Mouse (Mus musculus) layer of hippocampus, adult 2 months (tissue): Measurements from ENCODE around the gene Ccdc77. TPM values are rescaled to one million over a fixed set of nuclear protein-coding genes. Genes with fewer than 3 reads are reported as not detected.

Experiments used
- DNase-seq, 2 experiments: peaks; one replicate each; pipeline ENCODE4 v3.0.0; 2022; ENCODE audit warnings: low spot score in 2 of 2
- H3K27ac ChIP-seq: fragments of 200-600 bp; 2 replicates; pipeline ENCODE4 v1.8.1; 2022
- H3K4me3 ChIP-seq: fragments of 200-600 bp; 2 replicates; pipeline ENCODE4 v1.8.1; 2022; ENCODE audit warnings: mild to moderate bottlenecking
- CTCF ChIP-seq: fragments of 200-600 bp; conservative IDR thresholded peaks from 2 replicates; pipeline ENCODE4 v1.8.1; 2022; ENCODE audit warnings: antibody characterized with exemption, mild to moderate bottlenecking, moderate library complexity
- total RNA-seq, 2 experiments: library from RNA; stranded (reverse); gene quantifications; 2 replicates each; pipeline ENCODE4 v1.2.3; 2021

Gene Ccdc77
- total RNA-seq, 2 experiments from 2014 or later: 4.7 to 6.8 TPM

DNA sequence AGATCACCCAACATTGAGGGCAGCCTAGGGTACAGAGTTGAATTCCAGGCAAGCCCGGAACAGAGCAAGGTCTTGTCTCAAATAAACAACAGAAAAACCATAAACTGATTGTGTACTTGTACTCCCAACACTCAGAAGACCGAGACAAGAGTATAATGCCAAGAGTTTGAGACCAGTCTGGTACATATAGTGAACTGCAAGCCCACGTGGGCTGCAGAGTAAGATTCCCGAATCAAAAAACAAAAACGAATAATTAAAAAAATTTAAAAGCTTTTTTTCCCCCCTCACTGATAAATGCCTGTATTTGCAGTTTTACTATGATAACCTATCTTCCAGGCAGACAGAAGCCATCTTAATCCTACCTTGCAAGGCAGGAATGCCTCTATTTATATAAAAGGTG, 7.7 kb downstream of the Ccdc77 start:
- H3K27ac ChIP-seq: no peak overlapping the region
- TF ChIP-seq CTCF: no peak

DNA sequence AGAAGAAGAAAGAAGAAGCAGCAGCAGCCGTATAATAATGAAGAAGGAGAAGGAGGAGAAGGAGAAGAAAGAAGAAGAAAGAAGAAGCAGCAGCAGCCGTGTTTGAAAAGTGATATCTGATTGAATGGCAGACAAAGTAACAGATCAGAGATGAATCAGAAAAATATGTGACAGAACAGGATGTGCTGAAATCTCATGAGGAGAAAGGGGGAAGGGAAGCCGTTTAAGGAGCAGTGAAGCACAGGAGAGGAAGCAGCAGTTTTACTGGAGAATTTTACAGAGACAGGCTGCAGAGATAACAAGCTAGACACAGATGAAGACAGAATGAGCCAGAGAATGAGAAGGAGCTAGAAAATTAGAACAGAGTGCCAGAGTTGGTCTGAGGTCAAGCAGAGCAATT, 15.2 kb downstream of the Ccdc77 start:
- TF ChIP-seq CTCF: no peak
- peak in 1 of 2 experiments; percentile 5 for DNase-seq
- Histone ChIP-seq H3K27ac (peak overlapping the region; percentile 46; the same call in 1 of the 2 replicates), H3K4me3 (no peak overlapping the region)

More for the DNA sequence above, 7.7 kb downstream of the Ccdc77 start:
- DNase-seq: no peak
- peak overlapping the region; percentile 54 for H3K4me3 ChIP-seq

DNA sequence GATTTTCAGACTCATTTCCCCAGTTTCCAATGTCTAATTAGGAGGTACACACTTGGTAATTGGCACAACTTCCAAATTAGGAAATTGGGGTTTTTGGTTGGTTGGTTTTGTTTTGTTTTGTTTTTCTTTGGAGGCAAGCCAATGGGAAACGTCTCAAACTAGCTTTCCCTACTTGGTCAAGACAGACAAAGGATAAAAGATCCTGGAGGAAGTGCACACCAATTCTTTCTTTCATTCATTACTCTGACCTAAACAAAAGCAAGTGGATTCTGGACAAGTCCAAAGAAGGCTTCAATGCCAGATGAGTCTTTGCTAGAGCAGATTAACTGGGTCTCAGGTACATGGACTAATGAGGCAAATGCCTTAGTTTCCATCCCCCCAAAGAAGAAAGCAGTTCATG, 20.2 kb downstream of the Ccdc77 start:
- no peak for DNase-seq
- no peak for TF ChIP-seq CTCF
- no peak overlapping the region for H3K4me3 ChIP-seq
- H3K27ac ChIP-seq: no peak overlapping the region

DNA sequence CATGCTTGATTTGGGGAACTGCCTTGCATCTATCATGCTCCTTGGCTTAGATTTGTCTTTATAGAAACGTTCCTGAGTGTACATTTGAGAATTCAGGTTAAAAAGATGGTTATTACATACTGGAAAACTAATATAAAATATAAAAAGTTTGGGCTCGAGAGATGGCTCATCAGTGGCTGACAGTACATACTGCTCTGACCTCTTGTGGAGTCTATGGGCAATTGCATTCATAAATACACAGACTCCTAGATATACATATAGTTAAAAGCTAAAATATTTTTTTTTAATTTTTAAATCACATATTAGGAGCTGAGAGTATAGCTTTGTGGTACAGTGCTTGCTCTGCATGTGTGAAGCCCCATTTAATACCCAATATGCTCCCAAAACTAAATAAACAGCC, 31.8 kb downstream of the Ccdc77 start:
- no peak overlapping the region for H3K4me3 ChIP-seq
- no peak overlapping the region for H3K27ac ChIP-seq
- peak; percentile 75 for TF ChIP-seq CTCF
- DNase-seq: no peak

DNA sequence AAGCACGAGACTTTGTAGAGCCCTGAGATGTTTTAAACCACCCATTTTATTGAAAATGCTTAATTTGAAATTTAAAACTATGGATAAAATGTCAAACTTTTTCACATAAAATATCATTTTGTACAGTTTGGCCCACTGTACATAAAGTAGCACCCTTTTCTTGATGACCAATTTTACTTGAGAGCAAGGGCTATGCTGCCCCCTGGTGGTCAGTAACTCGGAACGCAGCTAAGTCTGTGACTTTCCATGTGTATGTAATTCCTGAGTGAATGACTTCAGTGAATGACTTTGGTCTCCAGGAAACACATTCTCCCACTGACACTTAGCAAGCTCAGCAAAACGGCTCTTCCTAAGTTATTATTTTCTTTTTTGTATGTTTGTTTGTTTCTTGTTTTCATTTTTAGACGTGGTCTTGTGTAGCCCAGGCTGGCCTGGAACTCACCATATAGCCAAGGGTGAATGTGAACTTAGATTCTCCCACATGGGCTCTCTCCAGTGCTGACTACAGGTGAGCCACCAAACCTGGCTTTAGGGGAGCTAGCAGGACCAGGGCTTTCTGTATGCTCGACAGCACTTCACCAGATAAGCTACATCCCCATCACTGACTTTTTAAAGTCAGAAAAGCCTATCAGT, 39.8 kb downstream of the Ccdc77 start:
- Histone ChIP-seq H3K4me3 (no peak overlapping the region), H3K27ac (no peak overlapping the region)
- DNase-seq: peak; percentile 50 to 67
- TF ChIP-seq CTCF: peak; percentile 96

DNA sequence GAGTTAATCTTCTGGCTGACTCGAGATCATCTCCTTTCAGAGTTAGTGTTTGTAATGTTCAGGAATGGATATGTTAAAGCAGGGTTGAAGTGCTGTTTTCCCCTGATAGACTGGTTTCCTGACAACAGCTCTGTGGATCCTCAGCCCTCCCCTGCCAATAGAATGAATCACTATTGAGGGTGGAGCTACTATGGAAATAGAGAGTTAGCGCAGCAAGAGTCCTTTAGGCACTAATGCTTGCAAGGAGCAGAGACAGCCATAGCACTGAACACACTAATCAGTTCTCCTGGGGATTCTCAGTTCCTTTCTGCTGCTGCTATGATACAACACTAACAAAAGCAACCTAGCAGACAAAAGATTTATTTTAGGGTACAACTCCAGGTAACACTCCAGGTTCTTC, 43.8 kb downstream of the Ccdc77 start:
- no peak for TF ChIP-seq CTCF
- DNase-seq: no peak
- Histone ChIP-seq H3K27ac (no peak overlapping the region), H3K4me3 (no peak overlapping the region)

DNA sequence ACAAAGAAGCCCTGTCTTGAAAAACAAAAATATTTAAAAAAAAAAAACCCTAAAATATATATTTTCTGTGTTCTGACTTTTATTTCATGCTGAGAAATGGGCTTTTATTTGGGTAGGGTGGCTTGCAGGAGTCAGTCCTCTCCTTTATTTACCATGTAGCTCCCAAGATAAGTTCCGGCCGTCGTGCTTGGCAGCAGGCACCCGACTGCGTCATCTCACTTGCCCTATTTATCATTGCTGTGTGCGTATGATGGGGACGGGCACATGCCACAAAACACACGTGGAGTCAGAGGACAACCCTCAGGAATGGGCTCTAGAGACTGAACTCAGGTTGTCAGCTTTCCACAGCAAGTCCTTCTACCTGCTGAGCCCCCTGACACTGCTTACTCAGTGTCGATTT, 45.0 kb downstream of the Ccdc77 start:
- no peak overlapping the region for H3K27ac ChIP-seq
- H3K4me3 ChIP-seq: no peak overlapping the region
- DNase-seq: no peak
- no peak for TF ChIP-seq CTCF

DNA sequence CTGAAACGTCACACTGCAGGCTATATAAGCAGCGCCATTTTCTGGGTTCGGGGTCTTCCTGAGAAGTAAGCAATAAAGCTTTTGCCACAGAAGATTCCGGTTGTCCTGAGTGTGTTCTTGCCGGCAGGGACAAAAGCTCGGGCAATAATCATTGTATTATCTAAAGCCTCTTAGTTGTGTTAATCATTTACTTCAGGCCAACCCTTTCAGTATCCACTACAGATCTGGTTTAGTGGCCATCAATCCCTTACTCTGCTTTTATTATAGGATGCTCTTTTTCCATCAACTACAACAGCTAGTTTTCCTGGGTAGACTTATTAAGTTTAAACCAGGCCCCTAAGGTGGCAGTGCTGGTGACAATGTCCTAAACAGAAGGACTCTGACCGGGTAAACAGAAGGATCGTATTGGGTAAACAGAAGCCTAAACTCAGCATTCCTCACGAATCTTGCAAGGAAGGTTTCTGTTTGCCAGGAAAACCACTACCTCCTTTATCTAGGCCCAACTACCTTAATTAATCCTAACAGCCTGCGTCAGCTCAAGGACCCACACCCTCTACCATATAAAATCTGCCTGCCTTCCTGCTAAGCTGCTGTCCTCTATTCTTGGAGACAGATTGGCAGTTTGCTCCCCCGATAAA, 45.8 kb downstream of the Ccdc77 start:
- no peak overlapping the region for H3K4me3 ChIP-seq

DNA sequence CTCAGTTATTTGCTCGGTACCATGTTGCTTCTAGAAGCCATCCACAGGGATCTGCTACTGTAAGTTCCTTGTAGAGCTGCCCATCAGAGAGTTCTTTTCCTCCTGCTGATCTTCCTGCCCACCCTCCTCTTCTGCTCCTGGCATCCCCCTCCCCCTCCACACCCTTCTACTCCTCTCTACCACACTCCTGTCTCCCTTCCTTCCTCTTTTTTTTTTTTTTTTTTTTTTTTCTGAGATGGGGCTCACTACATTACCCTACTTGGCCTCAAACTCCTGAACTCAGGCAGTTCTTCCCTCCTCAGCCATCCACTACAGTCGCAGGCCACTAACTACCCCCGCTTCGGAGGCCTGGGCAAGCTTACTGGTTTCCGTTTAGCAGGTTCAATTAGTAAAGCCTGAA, 51.7 kb downstream of the Ccdc77 start:
- H3K4me3 ChIP-seq: no peak overlapping the region
- H3K27ac ChIP-seq: no peak overlapping the region
- no peak for TF ChIP-seq CTCF
- no peak for DNase-seq

More for the DNA sequence above, 45.8 kb downstream of the Ccdc77 start:
- no peak for TF ChIP-seq CTCF
- no peak for DNase-seq
- no peak overlapping the region for H3K27ac ChIP-seq

DNA sequence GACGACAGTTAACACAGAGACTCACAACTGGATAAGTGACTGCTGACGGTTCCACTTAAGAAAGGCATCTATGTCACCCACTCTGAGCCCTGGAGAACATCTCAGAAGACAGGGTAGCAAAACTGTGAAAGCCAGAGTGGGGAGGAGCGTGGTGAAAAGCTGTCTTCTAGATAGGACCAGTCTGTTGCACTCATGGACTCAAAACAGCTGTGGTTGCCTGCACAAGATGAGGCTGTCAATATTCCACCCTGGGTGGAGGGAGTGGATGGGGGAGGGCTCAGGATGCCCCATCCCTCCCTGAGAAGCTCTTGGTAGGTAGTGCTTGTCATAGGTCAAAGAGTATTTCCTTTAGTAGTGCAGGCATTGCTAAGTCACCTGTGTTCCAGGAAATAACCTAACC, 54.4 kb downstream of the Ccdc77 start:
- no peak for DNase-seq
- TF ChIP-seq CTCF: no peak
- Histone ChIP-seq H3K27ac (no peak overlapping the region), H3K4me3 (no peak overlapping the region)

DNA sequence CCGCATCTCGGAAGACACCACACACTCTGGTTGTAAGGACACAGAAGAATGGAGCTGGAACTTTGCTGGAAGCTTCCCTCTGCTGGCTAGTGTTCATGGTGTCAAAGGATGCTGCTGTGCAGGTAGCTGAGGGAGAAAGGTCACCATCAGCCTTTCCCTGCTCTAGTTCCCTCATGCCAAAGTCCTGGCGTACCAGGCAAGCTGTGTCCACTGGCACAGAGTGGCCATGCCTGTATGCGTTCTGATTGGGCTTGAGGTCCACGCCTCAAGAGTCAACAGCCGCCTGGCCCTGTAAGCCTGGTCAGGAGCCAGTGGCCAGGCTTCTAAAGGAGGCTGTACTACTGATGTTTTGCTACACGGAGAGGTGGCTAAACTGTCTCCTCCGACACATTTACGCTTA, 54.8 kb downstream of the Ccdc77 start:
- no peak for DNase-seq
- Histone ChIP-seq H3K27ac (no peak overlapping the region), H3K4me3 (no peak overlapping the region)
- TF ChIP-seq CTCF: no peak

DNA sequence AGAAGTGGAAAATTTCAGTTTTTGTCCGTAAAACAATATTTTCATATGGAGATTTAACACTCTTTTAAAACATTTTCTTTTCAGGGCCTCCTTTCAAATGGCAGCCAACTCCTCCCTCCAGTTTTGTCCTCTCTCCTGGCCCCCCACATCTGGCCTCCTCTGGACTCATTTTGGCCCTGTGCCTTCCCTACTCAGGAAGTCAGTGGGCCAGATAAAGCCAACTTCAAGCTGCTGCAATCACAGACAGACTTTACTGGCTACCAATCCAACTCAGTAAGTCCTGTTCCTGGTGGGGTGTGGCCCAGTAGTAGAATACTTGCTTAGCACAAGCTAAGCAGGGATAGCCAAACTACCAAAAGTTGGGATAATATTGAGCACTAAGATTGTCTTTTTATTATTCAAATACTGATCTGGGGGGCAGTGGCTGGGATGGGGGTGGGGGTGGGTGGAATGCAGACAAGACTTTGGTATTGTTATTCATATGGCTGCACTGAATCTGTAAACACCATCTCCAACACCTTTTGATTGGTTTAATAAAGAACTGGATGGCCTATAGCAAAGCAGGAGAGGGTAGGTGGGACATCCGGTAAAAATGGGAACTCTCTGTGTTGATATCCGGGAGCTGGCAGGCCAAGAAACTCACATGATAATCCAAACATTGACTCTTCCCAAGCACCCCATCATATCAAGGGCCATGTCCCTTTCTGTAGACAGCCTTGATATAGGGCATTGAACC, 57.1 kb downstream of the Ccdc77 start:
- TF ChIP-seq CTCF: no peak
- no peak overlapping the region for H3K27ac ChIP-seq
- no peak overlapping the region for H3K4me3 ChIP-seq
- no peak for DNase-seq

DNA sequence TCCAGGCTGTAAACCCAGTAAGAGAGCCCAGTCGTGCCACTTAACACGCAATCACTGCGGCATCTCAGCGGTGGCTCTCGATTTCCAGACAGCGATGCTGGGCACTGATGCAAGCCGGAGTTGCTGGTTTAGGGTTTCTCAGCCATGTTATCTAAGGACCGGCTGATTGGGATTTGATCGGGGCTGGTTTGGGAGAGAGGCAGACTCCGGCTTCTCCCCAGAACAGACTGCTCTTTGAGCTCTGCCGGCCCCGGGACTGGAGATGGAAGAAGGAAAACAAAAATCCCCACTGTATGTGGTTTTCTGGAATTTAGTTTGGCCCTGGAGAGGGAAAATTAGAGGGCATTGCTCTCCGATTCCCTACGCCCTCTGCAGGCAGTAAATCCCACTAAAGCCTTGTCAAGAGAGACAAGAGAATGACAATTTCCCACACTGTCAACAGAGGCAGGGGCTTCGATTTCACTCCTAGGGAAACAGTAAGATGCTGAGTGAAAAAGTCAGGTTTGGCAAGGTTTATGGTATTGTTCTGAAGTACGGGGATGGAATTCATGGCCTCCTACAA, 61.3 kb downstream of the Ccdc77 start:
- peak in 1 of 2 experiments; percentile 28 for DNase-seq
- Histone ChIP-seq H3K27ac (no peak overlapping the region), H3K4me3 (peak overlapping the region; percentile 13; the same call in 1 of the 2 replicates)
- TF ChIP-seq CTCF: peak; percentile 76
